8 mouse cellular contexts compared by ENCODE assay signal in the genomic region with DNA sequence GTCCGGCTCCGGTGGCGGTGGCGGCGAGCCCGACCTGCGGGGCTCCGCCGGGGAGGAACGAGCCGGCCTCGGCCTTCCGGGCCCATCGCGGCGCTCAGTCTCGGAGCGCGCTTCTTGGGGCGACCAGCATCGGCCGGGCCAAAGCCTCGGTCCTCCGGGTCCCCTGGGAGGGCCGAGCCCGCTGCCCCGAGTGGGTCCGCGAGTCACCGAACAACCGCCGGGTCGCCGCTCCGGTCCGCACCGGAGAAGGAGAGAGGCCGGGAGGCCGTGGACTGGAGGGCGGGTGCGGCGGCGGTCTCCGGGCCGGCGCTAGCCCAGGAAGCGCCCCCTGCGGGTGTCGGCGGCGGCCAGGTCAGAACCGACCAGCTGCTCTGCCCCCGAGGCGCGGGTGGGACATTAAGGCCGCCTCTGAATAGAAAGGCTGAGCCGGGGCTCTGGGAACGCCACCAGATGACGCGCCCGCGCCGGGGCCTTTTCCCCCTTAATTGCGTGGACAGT. TPM values are rescaled to one million over a fixed set of nuclear protein-coding genes. Genes with fewer than 3 reads are reported as not detected.
A peak's percentile ranks its signal among the peaks of the same experiment; 100 is the strongest.
DNase-seq lines count a peak whose midpoint lies in the region; ATAC-seq and TF ChIP-seq lines count a peak whose summit lies in the region.

No protein-coding gene starts in this region.

- peaks cover 86% of the 10 kb centered on the region for H3K27me3 ChIP-seq in forebrain, embryonic 13.5 days
- peaks cover 98% of the 10 kb centered on the region for H3K27me3 ChIP-seq in kidney, embryonic 15.5 days
- peaks cover 88% of the 10 kb centered on the region for H3K27me3 ChIP-seq in midbrain, embryonic 14.5 days (ENCODE audit: control insufficient read depth, insufficient read depth, low read length)

- peaks cover 46% of the 10 kb centered on the region for H3K4me1 ChIP-seq in forebrain, embryonic 13.5 days
- H3K4me1 ChIP-seq in kidney, embryonic 15.5 days, result peaks cover 15% of the 10 kb centered on the region
- peaks cover 13% of the 10 kb centered on the region for H3K4me1 ChIP-seq in midbrain, embryonic 14.5 days (ENCODE audit: control insufficient read depth, insufficient read depth, low read length)

- H3K27ac ChIP-seq in gastrocnemius, adult 2 months, result no peak overlapping the region
- peak overlapping the region; percentile 79 for H3K27ac ChIP-seq in forebrain, embryonic 13.5 days
- no peak overlapping the region for H3K27ac ChIP-seq in kidney, embryonic 15.5 days
- H3K27ac ChIP-seq in midbrain, embryonic 14.5 days (replicated peaks; ENCODE audit: low read depth, low read length), result peak overlapping the region; percentile 57; the same call in 1 of the 2 replicates

- under 1% methylated on average over 42 of the region's 64 CpGs for WGBS in forebrain, embryonic 13.5 days
- under 1% methylated on average over 58 of the region's 64 CpGs for whole genome bisulfite sequencing in kidney, embryonic 15.5 days
- under 1% methylated on average over 64 of the region's 64 CpGs for WGBS in midbrain, embryonic 14.5 days

- ATAC-seq in forebrain, embryonic 13.5 days, result peak; percentile 46
- ATAC-seq in kidney, embryonic 15.5 days (replicated peaks; ENCODE audit: low FRiP score), result peak; percentile 84
- peak; percentile 63 for ATAC-seq in midbrain, embryonic 14.5 days (ENCODE audit: low FRiP score, low TSS enrichment)

- no peaks in the 10 kb centered on the region for H3K36me3 ChIP-seq in forebrain, embryonic 13.5 days (ENCODE audit: poor library complexity, severe bottlenecking)
- no peaks in the 10 kb centered on the region for H3K36me3 ChIP-seq in kidney, embryonic 15.5 days
- no peaks in the 10 kb centered on the region for H3K36me3 ChIP-seq in midbrain, embryonic 14.5 days (ENCODE audit: control insufficient read depth, insufficient read depth, low read length)

- H3K9ac ChIP-seq in forebrain, embryonic 13.5 days, result peak overlapping the region; percentile 64
- peak overlapping the region; percentile 38; the same call in 1 of the 2 replicates for H3K9ac ChIP-seq in kidney, embryonic 15.5 days
- H3K9ac ChIP-seq in midbrain, embryonic 14.5 days (replicated peaks; ENCODE audit: low read length), result peak overlapping the region; percentile 42

- peak; percentile 13; the same call in 1 of the 2 replicates for TF ChIP-seq CTCF in gastrocnemius, adult 2 months (IDR thresholded peaks at IDR 0.05)

- DNase-seq in gastrocnemius, adult 2 months, result peak; percentile 31
- DNase-seq in gastrocnemius, postnatal 4 days (ENCODE audit: low spot score in 2 of 2), result no peak
- peak; percentile 46 for DNase-seq in Muller cell, postnatal 12 days (ENCODE audit: inconsistent ontology term)
- peak; percentile 74 for DNase-seq in midbrain, embryonic 14.5 days
- no peak for DNase-seq in thymus, postnatal 10 days (ENCODE audit: low spot score in 2 of 2)
- DNase-seq in thymus, postnatal 14 days, result no peak

- intact Hi-C loops in gastrocnemius, adult 2 months (cut with DNase I), result no loop called here

- H3K4me2 ChIP-seq in forebrain, embryonic 13.5 days, result peak overlapping the region; percentile 90
- H3K4me2 ChIP-seq in kidney, embryonic 15.5 days, result peak overlapping the region; percentile 91
- H3K4me2 ChIP-seq in midbrain, embryonic 14.5 days (ENCODE audit: low read length), result peak overlapping the region; percentile 77

- peak overlapping the region; percentile 75 for H3K4me3 ChIP-seq in gastrocnemius, adult 2 months
- H3K4me3 ChIP-seq in forebrain, embryonic 13.5 days, result peak overlapping the region; percentile 52
- H3K4me3 ChIP-seq in kidney, embryonic 15.5 days (replicated peaks), result peak overlapping the region; percentile 53
- peak overlapping the region; percentile 39 for H3K4me3 ChIP-seq in midbrain, embryonic 14.5 days (replicated peaks; ENCODE audit: low read depth, low read length)

- H3K9me3 ChIP-seq in forebrain, embryonic 13.5 days (replicated peaks), result no peaks in the 10 kb centered on the region; the same call in 1 of the 2 replicates
- no peaks in the 10 kb centered on the region for H3K9me3 ChIP-seq in kidney, embryonic 15.5 days (replicated peaks)
- 0 out of 2 replicates have a peak, but pooled peaks cover 3% of the 10 kb centered on the region for H3K9me3 ChIP-seq in midbrain, embryonic 14.5 days (ENCODE audit: control insufficient read depth, low read length)

RNA-seq across cellular contexts. Expression of gene Prdm13, which starts 3.0 kb away (rescaled TPM):
- not detected for total RNA-seq in gastrocnemius, adult 2 months (2021)
- not detected for total RNA-seq in gastrocnemius, postnatal 4 days (2021)
- 0.38 and 0.46 TPM in 2 replicates for polyA plus RNA-seq in forebrain, embryonic 13.5 days (2015; fragmentation: Nextera tagmentation; extraction: Ambion mirVana)
- not detected in 2 replicates for polyA plus RNA-seq in kidney, embryonic 15.5 days (2015; fragmentation: Nextera tagmentation; extraction: Ambion mirVana)
- polyA plus RNA-seq in midbrain, embryonic 14.5 days (2014; fragmentation: Nextera tagmentation; extraction: Ambion mirVana), result 0.42 and 0.63 TPM in 2 replicates

RNA-seq across cellular contexts. Expression of gene Ccnc, which starts 38.7 kb away (rescaled TPM):
- total RNA-seq in gastrocnemius, adult 2 months (2021), result 10 to 100 TPM; 10.1 to 11.8 TPM
- total RNA-seq in gastrocnemius, postnatal 4 days (2021), result 10 to 100 TPM; 15.5 to 16.3 TPM
- polyA plus RNA-seq in forebrain, embryonic 13.5 days (2015; fragmentation: Nextera tagmentation; extraction: Ambion mirVana), result 68.8 and 72.1 TPM in 2 replicates
- polyA plus RNA-seq in kidney, embryonic 15.5 days (2015; fragmentation: Nextera tagmentation; extraction: Ambion mirVana), result 41.1 and 47.5 TPM in 2 replicates
- polyA plus RNA-seq in midbrain, embryonic 14.5 days (2014; fragmentation: Nextera tagmentation; extraction: Ambion mirVana), result 78.0 and 80.0 TPM in 2 replicates

Comparison
In these comparisons a context has a peak if more than half of its experiments do, and no peak if none do; other contexts are left out.
1. DNase-seq: peak in gastrocnemius, adult 2 months (single experiment), Muller cell, postnatal 12 days (single experiment) and midbrain, embryonic 14.5 days (single experiment); none in gastrocnemius, postnatal 4 days (0 of 2), thymus, postnatal 10 days (0 of 2) and thymus, postnatal 14 days (single experiment).
2. H3K27ac ChIP-seq: peak in forebrain, embryonic 13.5 days (single experiment) and midbrain, embryonic 14.5 days (single experiment); none in gastrocnemius, adult 2 months (single experiment) and kidney, embryonic 15.5 days (single experiment).
3. Peak in every context shown above with its lines, with median percentiles within 50 percentile points of each other: H3K4me3 ChIP-seq, ATAC-seq, H3K4me2 ChIP-seq and H3K9ac ChIP-seq.